Mouse (Mus musculus) layer of hippocampus, postnatal 10 days (tissue): ENCODE measurements around the gene Zfp942. TPM values are rescaled to one million over a fixed set of nuclear protein-coding genes. Genes with fewer than 3 reads are reported as not detected.

Experiments used
- DNase-seq, 2 experiments: peaks; one replicate each; pipeline ENCODE4 v3.0.0; 2021; ENCODE audit warnings: low spot score in 2 of 2
- long read RNA-seq: library from polyadenylated mRNA; stranded (forward); transcript quantifications from one replicate; pipeline ENCODE4 v2.0.0, GENCODE M21; 2023
- total RNA-seq, 2 experiments: library from RNA; stranded (reverse); gene quantifications; 2 replicates each; pipeline ENCODE4 v1.2.3; 2021

Gene Zfp942
- 10 to 100 TPM; 19.1 to 20.6 TPM for total RNA-seq
- long read RNA-seq, partial matches to known transcripts, result 0 of 20 reads
- long read RNA-seq, other reads (novel, unspliced or antisense), result 19 of 20 reads

DNA sequence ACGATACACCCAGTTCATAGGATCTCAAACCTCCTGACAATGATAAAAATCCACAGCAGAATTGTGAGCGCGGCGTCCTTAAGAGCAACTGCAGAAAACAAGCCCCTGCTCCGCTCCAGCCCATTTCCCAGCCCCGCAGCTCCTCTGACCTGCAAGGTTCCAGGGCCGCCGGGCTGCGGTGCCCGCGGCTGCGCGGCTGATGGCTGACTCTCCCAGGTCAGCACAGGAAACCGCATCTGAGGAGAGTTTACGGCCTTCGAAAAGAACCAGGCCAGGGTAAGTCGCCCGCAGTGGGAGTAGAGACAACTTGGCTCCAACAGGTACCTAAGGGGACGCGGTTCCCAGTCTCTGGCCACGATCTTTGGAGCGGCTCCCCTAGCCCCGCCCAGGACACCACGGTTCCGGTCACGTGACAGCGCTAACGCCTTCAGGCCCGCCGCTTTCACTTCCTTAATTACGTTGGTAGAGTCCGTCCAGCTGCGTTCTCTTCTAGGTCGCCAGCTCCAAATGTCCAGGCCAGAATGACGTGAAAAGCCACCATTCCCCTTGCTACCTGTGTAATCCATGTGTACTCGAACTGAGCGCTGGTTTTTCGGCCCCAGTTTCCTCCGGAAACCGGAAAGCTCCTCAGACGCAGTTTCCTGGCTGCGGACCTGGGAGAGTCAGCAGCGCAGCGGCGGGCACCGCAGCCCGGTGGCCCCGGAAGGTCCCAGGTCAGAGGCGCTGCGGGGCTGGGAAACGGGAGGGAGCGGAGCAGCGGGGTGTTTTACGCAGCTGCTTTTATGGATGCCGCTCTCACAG lies at the start of gene Zfp942, which contains the start of gene Zfp943:
TSS of gene Zfp942 (minus strand) at position 358 of the 801 bp plus-strand sequence.
TSS of gene Zfp943 (plus strand) at position 446 of the 801 bp plus-strand sequence.
- peak; percentile 77 to 80 for DNase-seq

DNA sequence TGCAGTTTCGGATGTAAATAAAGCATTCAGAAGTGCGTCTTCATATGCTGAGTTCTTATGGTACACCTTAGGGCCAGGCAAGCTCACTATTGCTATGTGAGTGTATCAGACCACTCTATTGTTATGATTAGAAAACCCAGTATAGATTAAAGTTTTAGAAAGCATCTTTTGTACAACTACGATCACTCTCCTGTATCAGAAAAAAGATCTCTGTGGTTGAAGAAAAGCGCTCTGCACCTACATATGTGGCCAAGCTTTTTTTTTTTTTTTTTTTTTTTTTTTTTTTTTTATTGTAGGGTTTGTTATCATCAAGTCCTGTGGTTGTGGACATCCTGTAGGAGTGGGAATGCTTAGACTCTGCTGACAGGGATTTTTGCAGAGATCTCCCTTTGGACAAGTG lies 1.0 kb upstream of the Zfp942 start:
- no peak for DNase-seq

DNA sequence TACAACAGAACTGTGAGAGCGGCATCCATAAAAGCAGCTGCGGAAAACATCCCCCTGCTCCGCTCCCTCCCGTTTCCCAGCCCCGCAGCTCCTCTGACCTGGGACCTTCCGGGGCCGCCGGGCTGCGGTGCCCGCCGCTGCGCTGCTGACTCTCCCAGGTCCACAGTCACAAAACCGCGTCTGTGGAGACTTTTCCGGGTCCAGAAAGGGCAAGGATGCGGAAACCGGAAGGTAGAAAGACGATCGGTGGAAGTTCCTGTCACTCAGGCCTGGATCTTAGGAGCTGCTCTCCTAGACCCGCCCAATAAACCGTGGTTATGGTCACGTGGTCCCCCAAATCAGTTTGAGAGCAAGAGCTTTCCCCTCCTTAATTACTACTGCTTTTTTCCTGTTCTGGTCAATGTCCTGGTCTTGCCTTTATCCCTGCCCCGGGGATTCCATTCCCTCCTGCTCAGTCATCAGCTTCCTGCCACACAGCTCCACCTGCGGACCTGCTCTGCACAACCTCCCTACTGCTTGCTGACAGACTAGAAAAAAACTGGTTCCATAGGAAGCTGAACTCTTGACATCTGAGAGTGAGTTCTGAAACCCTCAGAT lies 52.7 kb downstream of the Zfp942 start, which contains the start of gene Zfp995:
TSS of gene Zfp995 (minus strand) at position 471 of the 597 bp plus-strand sequence.
- DNase-seq, result peak; percentile 57 to 65

DNA sequence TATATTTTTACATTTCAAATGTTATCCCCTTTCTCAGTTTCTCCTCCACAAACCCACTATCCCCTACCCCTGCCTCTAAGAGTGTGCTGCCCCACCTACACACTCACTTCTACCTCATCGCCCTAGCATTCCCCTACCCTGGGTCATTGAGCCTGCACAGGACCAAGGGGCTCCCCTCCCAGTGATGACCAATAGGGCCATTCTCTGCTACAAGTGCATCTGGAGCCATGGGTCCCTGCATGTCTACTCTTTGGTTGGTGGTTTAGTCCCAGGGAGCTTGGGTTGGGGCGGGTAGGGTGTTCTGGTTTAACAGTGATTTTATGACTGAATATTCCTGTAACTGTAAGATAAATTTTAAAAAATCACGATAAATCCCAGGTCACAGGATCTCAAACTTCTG lies 53.2 kb downstream of the Zfp942 start:
- peak; percentile 4 to 11 for DNase-seq

Other genes starting within 250 kb of the Zfp942 start
- 1 to 10 TPM; 6.8 to 7.9 TPM for gene Zfp229, start 231.7 kb downstream of the Zfp942 start, total RNA-seq
- 1 to 10 TPM in 1 of 2 experiments, under 1 TPM in 1; 0.78 to 1.1 TPM for gene Zfp820, start 116.7 kb downstream of the Zfp942 start, total RNA-seq
- gene Zfp995, start 52.5 kb downstream of the Zfp942 start, total RNA-seq, result 1 to 10 TPM; 5.4 to 5.7 TPM
- 10 to 100 TPM; 17.8 to 19.9 TPM for gene Zfp943, start 88 bp upstream of the Zfp942 start, total RNA-seq
- gene Zfp947, start 203.7 kb upstream of the Zfp942 start, total RNA-seq, result under 1 TPM; 0.53 to 0.60 TPM